ENCODE assay signal across 7 mouse cellular contexts in the genomic region with DNA sequence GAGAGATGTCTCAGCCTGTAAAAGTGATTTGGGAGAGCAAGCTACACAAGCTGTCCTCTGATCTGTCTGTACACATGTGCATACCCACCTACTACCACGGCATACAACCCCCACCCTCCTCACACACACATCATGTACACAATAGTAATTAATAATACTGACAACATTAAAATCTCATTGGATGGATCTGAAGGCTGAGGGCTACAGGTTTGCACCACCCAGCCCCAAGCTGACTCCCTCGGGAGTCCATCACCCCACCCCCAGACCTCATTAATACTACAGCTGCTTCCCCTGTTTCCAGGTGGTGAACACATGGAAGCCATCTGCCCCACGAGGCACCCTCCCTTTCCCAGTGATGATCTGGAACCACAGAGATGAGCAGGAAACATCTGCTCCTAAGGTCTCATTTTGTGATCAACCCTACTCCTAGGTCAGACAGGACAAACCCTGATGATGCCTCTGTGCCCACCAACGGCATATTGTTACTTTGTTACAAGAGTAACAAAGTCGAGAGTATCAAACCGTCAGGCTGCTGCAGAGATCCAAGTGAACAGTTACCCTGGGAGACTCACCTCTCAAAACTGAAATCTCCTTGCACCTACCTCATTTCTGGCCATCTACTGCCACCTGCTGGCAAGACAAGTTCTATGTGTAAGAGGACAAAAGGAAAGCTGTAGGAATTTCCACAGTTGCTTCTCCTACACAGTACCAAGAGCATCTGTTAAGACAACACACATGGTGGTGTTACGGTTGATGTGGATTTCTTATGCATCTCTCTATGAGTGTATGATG.
DNase-seq lines count a peak whose midpoint lies in the region; ATAC-seq lines count a peak whose summit lies in the region.

No protein-coding gene starts in this region.

- no peaks in the 10 kb centered on the region for H3K36me3 ChIP-seq in intestine, embryonic 14.5 days (ENCODE audit: control insufficient read depth, insufficient read depth, low read length)
- no peaks in the 10 kb centered on the region for H3K36me3 ChIP-seq in midbrain, embryonic 10.5 days

- no peak overlapping the region for H3K4me2 ChIP-seq in intestine, embryonic 14.5 days (ENCODE audit: low read length)

- DNase-seq in ZHBTc4 (ENCODE audit: low read depth, low spot score) = peak; percentile 90
- DNase-seq in cerebellum, postnatal 10 days = peak; percentile 94 to 95
- DNase-seq in frontal cortex, postnatal 25 days (ENCODE audit: low spot score in 2 of 2) = peak; percentile 77 to 81
- peak; percentile 87 for DNase-seq in intestine, embryonic 14.5 days (ENCODE audit: low spot score)
- DNase-seq in left cerebral cortex, adult 8-10 months (ENCODE audit: low spot score in 2 of 2) = peak; percentile 48 to 61
- DNase-seq in midbrain, embryonic 10.5 days (ENCODE audit: low spot score) = peak; percentile 78
- DNase-seq in spleen, adult 12 weeks (ENCODE audit: low spot score) = peak; percentile 3

- peak; percentile 41; the same call in 1 of the 2 replicates for ATAC-seq in intestine, embryonic 14.5 days (replicated peaks; ENCODE audit: low FRiP score, low TSS enrichment, low read depth)

- H3K27me3 ChIP-seq in intestine, embryonic 14.5 days (replicated peaks; ENCODE audit: control insufficient read depth, insufficient read depth, low read length) = no peaks in the 10 kb centered on the region
- no peaks in the 10 kb centered on the region for H3K27me3 ChIP-seq in midbrain, embryonic 10.5 days (ENCODE audit: low read depth, poor library complexity, severe bottlenecking)

- no peak overlapping the region for H3K27ac ChIP-seq in intestine, embryonic 14.5 days (ENCODE audit: low read depth)
- no peak overlapping the region for H3K27ac ChIP-seq in midbrain, embryonic 10.5 days (replicated peaks)

- H3K9me3 ChIP-seq in intestine, embryonic 14.5 days (ENCODE audit: control insufficient read depth, low read length) = no peaks in the 10 kb centered on the region
- no peaks in the 10 kb centered on the region for H3K9me3 ChIP-seq in midbrain, embryonic 10.5 days (replicated peaks)

- H3K4me1 ChIP-seq in intestine, embryonic 14.5 days (replicated peaks; ENCODE audit: control insufficient read depth, insufficient read depth, low read length) = no peaks in the 10 kb centered on the region
- H3K4me1 ChIP-seq in midbrain, embryonic 10.5 days = peaks cover 8% of the 10 kb centered on the region

- no peak overlapping the region for H3K9ac ChIP-seq in intestine, embryonic 14.5 days (ENCODE audit: low read length)

- H3K4me3 ChIP-seq in intestine, embryonic 14.5 days (ENCODE audit: low read depth, low read length) = no peak overlapping the region
- no peak overlapping the region for H3K4me3 ChIP-seq in midbrain, embryonic 10.5 days

- 34% methylated on average over 7 of the region's 7 CpGs for WGBS in intestine, embryonic 14.5 days
- 52% methylated on average over 7 of the region's 7 CpGs for WGBS in midbrain, embryonic 10.5 days

Comparison
In these comparisons a context has a peak if more than half of its experiments do, and no peak if none do; other contexts are left out.
1. DNase-seq: peak in every context shown above with its lines; median percentile 94 in cerebellum, postnatal 10 days; 90 in ZHBTc4; 87 in intestine, embryonic 14.5 days; 79 in frontal cortex, postnatal 25 days; 78 in midbrain, embryonic 10.5 days; 54 in left cerebral cortex, adult 8-10 months; 3 in spleen, adult 12 weeks.